Mouse (Mus musculus) retina, postnatal 1 day (tissue): ENCODE measurements around the gene Gpatch8.
A peak's percentile ranks its signal among the peaks of the same experiment; 100 is the strongest.

Source experiments
- DNase-seq: peaks from one replicate; pipeline ENCODE4 v3.0.0-alpha.2; 2012

The Gpatch8 gene

DNA sequence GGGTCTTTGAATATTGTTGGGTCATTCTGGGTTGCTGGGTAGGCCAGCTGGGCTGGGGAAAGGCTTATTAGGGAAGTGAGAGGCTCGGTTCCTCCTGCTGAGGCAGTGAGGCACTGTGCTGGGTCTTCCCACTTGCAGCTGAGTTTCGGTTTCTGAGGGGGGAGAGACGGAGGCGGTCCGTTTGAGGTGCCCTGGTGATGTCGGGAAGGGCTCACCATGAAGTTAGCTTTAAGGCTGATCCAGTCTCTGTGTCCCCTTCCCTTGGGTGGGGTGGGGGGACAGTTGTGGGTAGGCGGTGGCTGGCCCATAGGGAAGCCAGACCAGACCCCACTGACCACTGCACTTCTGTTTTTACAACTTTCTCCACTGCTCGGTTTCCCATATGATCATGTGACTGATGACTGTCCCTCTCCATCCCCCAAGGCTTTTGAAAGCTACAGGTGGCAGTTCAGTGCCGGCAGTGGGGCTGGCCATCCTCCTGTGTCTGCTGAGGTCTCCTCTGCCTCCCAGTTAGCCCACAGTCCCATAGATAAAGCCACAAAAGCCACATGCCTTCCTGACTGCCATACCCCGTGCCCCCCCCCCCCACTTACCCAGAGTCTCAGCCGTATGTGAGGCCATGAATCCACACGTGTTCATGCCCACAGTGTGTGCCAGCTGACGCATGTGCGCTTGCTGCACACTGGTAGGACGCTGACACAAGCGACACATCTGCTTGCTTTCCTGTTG lies 123.9 kb downstream of the Gpatch8 start:
- DNase-seq: no peak

- no peak for DNase-seq
Measured at GRCm38 (mm10) chr11:102431728-102432114, 124.5 kb downstream of the Gpatch8 start.

DNA sequence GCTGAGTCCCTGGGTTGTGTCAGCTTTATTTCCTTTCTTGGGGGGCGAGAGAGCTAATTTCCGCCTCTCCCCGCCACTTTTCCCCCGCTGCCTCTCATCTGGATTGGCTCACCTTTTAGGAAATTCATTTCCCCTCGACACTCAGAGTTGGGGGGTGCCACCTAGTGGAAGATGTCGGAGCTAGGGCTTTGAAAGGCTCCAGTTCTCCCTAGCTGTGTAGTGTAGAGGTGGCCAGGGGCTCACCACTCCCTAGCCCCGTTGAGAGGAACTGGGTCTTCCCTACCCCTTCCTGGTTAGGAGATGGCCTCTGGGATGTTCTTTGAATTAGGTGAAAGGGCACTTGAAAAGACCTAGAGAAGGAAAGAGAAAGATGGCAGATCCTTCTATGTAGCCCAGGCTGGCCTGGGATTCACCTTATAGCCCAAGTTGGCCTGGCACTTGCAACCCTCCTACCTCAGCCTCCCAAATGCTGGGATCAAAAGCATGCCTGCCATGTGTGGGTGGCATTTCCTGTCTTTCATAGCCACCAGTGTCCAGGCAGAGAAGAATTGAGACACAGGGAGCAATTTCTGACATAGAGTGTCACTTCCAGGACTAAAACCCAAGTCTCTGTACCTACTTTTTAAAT lies 125.1 kb downstream of the Gpatch8 start:
- DNase-seq: peak; percentile 86

DNA sequence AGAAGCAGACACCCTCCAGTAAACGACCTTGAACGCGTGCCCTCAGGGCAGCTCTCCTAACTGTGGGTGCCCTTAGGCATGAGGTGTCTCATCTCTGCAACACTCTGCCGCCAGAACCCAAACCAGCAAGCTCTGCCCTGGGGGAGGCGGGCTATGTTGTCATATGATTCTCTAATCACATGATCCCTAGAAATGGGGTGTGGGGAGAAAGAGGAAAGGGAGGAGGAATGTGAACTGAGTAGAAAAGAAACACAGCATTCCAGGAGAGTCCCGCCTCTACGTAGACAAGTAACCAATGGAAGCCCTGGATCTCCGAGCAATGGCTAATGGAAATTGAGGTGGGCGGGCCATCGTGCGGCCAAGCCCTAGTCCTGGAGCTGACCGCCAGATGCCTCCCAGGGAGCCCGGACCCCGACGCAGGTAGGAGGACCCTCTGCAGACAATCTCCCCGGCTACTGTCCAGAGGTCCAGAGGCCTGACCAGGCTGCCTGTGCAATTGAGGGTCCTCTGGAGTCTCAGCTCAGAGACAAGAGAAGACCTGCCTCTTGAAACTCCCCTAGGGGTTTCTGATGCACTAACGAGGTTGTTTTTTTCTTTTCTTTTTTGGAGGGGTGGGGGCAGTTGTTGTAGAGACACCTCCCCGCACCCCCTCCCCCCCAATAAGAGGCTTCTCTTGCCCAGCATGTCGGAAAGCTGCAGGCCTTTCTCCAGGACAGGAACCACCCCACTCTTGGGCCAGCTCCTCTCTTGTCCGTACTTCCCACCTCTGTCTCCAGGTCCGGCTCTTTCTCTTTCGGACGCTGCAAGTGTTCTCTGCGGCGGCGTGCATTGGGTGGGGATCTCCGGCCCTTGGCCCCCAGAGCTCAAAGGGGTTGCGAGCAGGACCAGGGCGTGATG lies 125.8 kb downstream of the Gpatch8 start, which contains the start of gene Grn:
Grn (plus strand) TSS at position 195 of the 897 bp plus-strand sequence.
- DNase-seq: peak; percentile 96

DNA sequence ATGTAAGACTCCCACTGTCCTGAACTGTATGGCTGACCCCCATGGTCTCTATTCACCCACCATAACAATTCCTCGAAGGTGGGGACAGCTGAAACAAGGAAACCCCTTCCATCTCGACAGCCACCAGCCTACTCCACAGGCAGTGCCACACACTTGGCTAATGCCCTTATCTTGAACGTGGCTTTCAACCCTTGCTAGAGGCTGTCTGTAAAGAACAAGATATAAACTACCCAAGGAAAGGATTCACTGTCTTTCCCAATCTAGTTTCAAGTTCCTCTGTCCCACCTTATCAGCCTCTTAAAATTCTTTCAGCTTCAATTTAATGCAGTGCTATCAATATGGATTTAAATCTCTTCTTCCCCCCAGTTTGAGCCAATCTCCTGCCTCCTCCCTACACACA lies 126.6 kb downstream of the Gpatch8 start:
- DNase-seq: no peak

DNA sequence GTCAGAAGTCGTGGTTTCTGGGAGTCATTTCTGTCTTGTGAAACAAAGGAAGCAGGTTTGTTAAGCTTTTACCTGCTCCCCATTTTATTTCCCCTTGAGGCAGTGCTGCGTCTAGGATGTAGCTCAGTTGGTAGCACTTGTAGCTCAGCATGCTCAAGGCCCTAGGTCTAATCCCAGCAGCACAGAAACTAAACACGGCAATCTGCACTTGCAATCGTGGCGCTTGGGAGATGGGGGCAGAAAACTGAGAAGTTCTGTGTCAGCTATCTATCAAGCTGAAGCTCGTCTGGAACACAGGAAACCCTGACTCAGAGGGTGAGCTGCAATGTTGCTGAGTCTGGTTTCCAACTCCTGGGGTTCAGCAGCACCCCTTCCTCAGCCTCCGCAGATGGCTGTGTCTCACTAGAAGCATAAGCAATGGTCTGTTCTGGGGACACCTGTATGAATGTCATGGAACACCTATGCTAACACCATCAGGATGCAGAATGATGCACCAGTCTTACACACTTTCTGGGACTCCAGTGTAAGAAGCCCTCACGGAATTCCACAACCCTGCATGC lies 127.1 kb downstream of the Gpatch8 start:
- no peak for DNase-seq
